Mouse (Mus musculus): ENCODE measurements around the gene Schip1.

DNA sequence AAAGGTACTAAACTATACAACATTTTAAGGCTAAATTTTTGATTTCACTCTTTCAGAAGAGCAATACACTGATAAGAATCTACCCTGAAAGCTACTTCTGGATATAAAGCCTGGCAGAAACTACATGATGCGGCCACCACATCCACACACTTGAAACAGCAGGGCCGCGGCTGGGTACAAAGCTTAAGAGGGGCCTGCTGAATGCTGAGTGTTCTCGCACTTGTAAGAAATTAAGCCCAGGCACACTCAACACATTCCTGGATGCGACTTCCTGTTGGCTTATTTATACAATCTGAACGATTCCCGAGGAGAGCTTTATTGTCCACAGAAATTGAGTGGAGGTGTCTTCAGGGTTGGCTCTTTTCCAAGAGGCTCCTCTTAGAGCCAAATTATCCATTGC, 452.6 kb downstream of the Schip1 start:
- TF ChIP-seq CTCF (IDR thresholded peaks at IDR 0.05; ENCODE audit: control insufficient read depth, insufficient read depth, insufficient replicate concordance, low read depth, low read length) = no peak
- no peak for TF ChIP-seq POLR2A (IDR thresholded peaks at IDR 0.05; ENCODE audit: control insufficient read depth, low read depth, low read length)

Measured in testis, adult 2 months (tissue).